Mouse (Mus musculus) cerebral cortex, adult 2 months (tissue): ENCODE results near the gene Igf2r.

Experiments
- WGBS: fragments of 180-500 bp; shearing (Covaris S2); methylation state at CpG from one replicate; pipeline ENCODE4 v1.1.7; 2018; 5-methylcytosine and 5-hydroxymethylcytosine counted together

Gene Igf2r

GRCm38 (mm10) chr17:12780125-12780524 lies 10.7 kb upstream of the Igf2r start:
- WGBS, result 54% methylated on average over 8 of the region's 8 CpGs

GRCm38 (mm10) chr17:12779442-12779841 lies 10.0 kb upstream of the Igf2r start:
- 78% methylated on average over 3 of the region's 3 CpGs for WGBS

GRCm38 (mm10) chr17:12773956-12774355 lies 4.5 kb upstream of the Igf2r start:
- WGBS, result 74% methylated on average over 3 of the region's 3 CpGs

- WGBS, result 89% methylated on average over 5 of the region's 5 CpGs
Observed at GRCm38 (mm10) chr17:12770500-12770899, 1.0 kb upstream of the Igf2r start.

DNA sequence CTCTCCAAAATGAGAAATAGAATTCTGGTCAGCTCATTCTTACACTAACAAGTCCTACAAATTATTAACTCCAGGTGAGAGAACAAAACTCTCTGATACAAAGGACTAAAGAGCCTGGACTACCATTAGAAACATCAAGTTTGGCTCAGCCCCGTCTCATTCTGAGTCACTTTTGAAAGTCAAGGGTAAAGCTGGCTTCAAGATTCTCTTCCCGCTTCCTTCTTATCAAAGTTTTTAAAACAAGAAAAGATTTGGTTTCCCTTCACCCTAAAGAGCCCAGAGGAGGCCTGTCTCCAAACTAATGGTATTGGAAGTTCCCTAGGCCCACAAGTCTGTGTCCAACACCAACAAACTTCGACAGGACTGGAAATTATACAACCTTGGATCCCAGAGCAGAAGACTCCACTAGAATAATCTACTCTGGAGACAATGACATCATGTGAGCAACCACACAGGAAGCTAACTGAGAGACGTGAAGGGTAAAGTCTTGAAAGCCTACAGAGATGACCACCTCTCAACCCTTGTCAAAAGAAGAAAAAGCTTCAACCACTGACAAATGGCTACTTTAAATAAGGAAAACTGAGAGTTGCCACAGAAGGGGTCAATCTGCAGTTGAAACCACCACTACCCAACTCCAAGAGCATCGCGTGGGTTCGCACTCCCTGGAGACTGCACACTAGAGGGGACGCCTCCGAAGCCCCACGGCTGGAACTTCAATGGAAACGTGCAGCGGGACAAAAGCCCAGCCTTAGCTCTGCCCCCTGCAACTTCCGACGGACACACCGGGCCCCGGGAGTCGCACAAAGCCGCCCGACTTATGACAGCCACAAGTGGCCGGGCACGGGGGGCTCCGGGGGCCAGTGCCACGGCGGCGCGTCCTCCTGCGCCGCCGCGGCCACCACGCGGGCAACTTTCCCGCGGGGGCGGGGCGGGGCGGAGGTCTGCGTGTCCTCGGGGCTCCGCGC lies 767 bp downstream of the Igf2r start:
- WGBS, result 11% methylated on average over 41 of the region's 41 CpGs

- WGBS, result 87% methylated on average over 6 of the region's 6 CpGs
Observed at GRCm38 (mm10) chr17:12767294-12767852, 2.1 kb downstream of the Igf2r start.

- 96% methylated on average over 2 of the region's 2 CpGs for WGBS
Observed at GRCm38 (mm10) chr17:12763412-12763811, 6.1 kb downstream of the Igf2r start.

GRCm38 (mm10) chr17:12760355-12761146 lies 8.9 kb downstream of the Igf2r start:
- WGBS, result 87% methylated on average over 10 of the region's 10 CpGs

DNA sequence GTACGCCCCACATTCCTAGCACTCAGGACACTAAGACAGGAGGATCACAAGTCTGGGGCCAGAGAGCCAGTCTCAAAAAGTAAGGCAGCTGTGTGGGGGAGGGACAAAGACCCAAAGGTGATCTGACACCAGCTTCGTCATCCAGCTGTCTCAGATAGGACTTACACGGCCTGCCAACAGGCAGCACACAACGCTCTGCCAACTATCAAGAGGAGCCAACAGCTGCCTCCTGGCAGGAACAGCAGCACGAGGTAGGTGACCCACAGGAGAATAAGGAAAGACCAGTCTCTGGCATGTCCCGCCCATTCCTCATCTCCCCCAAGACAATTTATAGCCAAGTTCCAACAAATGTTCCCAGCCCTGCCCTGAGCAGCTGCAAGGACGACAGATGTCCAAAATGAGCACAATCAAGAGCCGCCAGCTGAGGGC lies 9.8 kb downstream of the Igf2r start:
- 65% methylated on average over 8 of the region's 8 CpGs for WGBS

- 83% methylated on average over 12 of the region's 12 CpGs for WGBS
Observed at GRCm38 (mm10) chr17:12758701-12759455, 10.6 kb downstream of the Igf2r start.

- WGBS, result 41% methylated on average over 5 of the region's 5 CpGs
Observed at GRCm38 (mm10) chr17:12757990-12758389, 11.5 kb downstream of the Igf2r start.

- WGBS, result 69% methylated on average over 6 of the region's 6 CpGs
Observed at GRCm38 (mm10) chr17:12757161-12757560, 12.3 kb downstream of the Igf2r start.

GRCm38 (mm10) chr17:12755951-12756350 lies 13.5 kb downstream of the Igf2r start:
- 82% methylated on average over 4 of the region's 4 CpGs for WGBS

DNA sequence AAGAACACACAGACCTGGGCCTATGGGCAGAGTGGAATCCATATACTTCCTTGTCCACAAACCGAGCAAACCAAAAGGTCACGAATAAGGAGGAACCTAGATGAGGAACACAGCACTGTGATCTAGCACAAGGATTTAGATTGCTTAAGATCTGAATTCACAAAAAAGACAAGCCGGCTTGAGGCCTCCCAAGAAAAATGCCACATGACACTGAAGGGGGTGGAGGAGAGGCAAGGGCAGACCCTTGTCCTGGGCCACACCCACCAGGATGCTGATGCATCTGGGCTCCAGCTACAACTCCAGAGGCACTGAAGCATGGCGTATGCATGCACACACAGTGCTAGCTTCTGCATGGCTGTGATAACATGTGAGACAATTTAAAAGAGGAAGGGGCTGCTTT lies 14.3 kb downstream of the Igf2r start:
- 85% methylated on average over 4 of the region's 4 CpGs for WGBS

- 73% methylated on average over 3 of the region's 3 CpGs for WGBS
Observed at GRCm38 (mm10) chr17:12754243-12755007, 15.0 kb downstream of the Igf2r start.

DNA sequence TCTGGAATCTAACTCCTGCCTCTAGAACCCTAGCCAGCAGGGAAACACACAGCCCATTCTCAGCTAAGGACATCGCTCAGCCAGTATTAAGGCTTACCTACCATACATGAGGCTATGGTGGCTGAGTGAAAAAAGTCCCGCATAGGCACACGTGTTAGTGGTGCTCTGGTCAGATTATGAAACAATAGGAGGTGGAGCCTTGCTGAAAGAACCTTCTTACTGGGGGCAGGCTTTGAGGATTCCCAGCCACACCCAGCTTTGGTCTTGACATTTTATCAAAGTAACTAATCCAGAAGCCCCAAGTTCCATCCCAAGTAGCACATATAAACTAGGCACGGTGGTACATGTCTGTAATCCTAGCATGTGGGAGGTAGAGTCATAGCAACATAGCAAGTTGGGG lies 16.4 kb downstream of the Igf2r start:
- WGBS, result 73% methylated on average over 4 of the region's 4 CpGs

- WGBS, result 90% methylated on average over 4 of the region's 4 CpGs
Observed at GRCm38 (mm10) chr17:12751641-12752040, 17.8 kb downstream of the Igf2r start.

DNA sequence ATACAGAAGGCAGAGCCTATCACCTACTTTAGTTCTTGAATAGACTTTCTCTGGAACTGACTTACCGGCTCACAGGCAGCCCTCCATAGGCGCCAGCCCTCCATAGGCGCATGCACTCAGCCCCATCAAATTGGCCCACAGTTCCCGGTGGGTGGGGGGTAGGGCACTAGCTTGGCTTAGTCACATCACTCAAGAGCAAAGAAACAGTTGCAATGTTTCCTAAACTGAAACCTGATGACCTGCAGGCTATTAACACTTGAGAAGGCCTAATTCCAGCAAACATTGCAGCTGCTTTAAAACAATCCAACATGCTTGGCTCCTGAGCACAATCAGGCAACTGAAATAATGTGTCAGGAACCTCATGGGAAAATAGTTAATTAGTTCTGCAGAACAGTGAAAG lies 18.2 kb downstream of the Igf2r start:
- WGBS, result 66% methylated on average over 4 of the region's 4 CpGs

DNA sequence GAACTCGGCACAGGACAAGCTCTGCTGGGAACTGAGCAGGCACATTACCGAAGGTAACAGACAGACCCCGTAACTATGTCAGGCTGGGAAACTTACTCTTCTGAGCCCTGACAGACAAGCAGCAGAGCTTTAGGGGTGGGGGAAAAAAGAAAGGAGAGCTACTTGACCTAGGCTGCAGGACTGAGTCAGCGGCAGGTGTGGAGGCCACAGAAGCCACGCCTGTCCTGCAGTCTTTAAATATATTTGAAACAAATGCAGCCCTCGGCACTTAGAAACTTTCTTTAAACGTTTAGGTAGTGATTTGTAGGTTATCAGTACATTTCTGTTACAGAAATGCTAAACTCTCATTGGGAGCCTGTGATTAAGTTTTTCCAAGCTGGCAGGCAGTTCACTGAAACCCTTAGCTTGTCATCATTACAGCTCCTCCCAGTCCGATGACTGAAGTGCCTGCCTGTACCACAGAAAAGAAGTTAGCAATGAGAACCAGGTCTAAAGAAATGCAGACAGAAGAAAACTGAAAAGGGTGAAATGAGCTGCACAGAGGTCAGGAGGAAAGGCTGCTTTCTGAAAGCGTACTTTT lies 18.8 kb downstream of the Igf2r start:
- WGBS, result 84% methylated on average over 9 of the region's 9 CpGs
